Mouse (Mus musculus): ENCODE results near the gene Rnf7. TPM values are rescaled to one million over a fixed set of nuclear protein-coding genes. Genes with fewer than 3 reads are reported as not detected.

Rnf7 gene
- polyA plus RNA-seq, 1 experiment = 346 TPM

DNA sequence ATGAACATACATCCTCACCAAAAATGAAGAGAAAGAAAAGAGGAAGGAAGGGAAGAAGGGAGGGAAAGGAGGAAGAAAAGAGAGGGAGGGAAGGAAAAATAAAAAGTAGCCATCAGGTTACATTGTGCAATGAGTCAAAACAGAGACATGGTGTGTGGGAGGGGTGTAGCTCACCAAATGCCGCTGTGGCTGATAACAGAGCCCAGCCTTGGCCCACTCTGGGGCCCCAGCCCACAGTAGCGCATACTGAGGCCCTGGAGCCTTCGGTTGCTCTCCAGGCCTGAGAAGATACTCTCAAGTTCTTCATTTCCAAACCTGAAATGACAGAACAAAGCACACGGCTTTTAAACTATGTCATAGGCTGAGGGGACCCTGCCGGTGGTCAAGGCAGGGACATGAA is 35.8 kb upstream of the Rnf7 start:
- WGBS = 90% methylated on average over 5 of the region's 5 CpGs

GRCm38 (mm10) chr9:96506011-96506498 is 27.6 kb upstream of the Rnf7 start:
- Histone ChIP-seq H3K27me3 (ENCODE audit: control insufficient read depth, insufficient read depth, low read length) (no peaks in the 10 kb centered on the region), H3K4me3 (replicated peaks; ENCODE audit: insufficient read depth, low read depth, low read length) (no peak overlapping the region), H3K4me1 (ENCODE audit: control insufficient read depth, insufficient read depth, low read length) (peaks cover 11% of the 10 kb centered on the region; the same call in 1 of the 2 replicates), H3K27ac (ENCODE audit: insufficient read depth, low read length) (no peak overlapping the region)
- peak in 1 of 2 experiments; percentile 37 for DNase-seq
- WGBS = 36% methylated on average over 10 of the region's 10 CpGs
- TF ChIP-seq POLR2A (IDR thresholded peaks at IDR 0.05; ENCODE audit: borderline replicate concordance, insufficient read depth, low read length) = no peak
- no peak for TF ChIP-seq CTCF (IDR thresholded peaks at IDR 0.05; ENCODE audit: borderline replicate concordance, insufficient read depth, low read depth, low read length)

More for the DNA sequence above, 35.8 kb upstream of the Rnf7 start:
- Histone ChIP-seq H3K4me1 (ENCODE audit: control insufficient read depth, insufficient read depth, low read length) (no peaks in the 10 kb centered on the region), H3K27me3 (ENCODE audit: control insufficient read depth, insufficient read depth, low read length) (no peaks in the 10 kb centered on the region; the same call in 1 of the 2 replicates), H3K4me3 (replicated peaks; ENCODE audit: insufficient read depth, low read depth, low read length) (no peak overlapping the region), H3K27ac (ENCODE audit: insufficient read depth, low read length) (no peak overlapping the region)
- TF ChIP-seq CTCF (IDR thresholded peaks at IDR 0.05; ENCODE audit: borderline replicate concordance, insufficient read depth, low read depth, low read length) (no peak), POLR2A (IDR thresholded peaks at IDR 0.05; ENCODE audit: borderline replicate concordance, insufficient read depth, low read length) (no peak)
- no peak for DNase-seq

DNA sequence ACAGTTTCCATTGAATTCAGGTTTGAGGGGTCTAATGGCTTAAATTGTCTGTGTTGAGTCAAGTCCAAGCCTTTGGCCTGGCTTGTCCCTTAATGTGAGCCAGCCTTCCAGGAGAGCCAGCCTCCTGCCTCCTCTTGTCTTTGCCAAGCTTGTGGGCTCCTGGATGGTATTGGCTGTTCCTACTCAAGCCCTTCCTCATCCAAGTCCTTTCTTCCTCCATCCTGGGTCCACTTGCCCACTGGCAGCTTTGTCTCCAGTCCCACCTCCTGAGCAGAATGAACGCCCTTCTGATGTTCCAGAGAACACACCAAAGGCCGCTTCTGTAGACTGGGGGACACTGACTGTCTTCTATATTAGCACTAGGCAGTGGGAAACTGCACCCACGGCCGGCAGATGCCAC is 26.7 kb upstream of the Rnf7 start:
- WGBS = 87% methylated on average over 4 of the region's 4 CpGs

GRCm38 (mm10) chr9:96504116-96504895 is 25.8 kb upstream of the Rnf7 start:
- DNase-seq = no peak
- TF ChIP-seq POLR2A (IDR thresholded peaks at IDR 0.05; ENCODE audit: borderline replicate concordance, insufficient read depth, low read length) = no peak
- no peak for TF ChIP-seq CTCF (IDR thresholded peaks at IDR 0.05; ENCODE audit: borderline replicate concordance, insufficient read depth, low read depth, low read length)
- 69% methylated on average over 17 of the region's 17 CpGs for WGBS
- H3K4me1 ChIP-seq (ENCODE audit: control insufficient read depth, insufficient read depth, low read length) = peaks cover 11% of the 10 kb centered on the region; the same call in 1 of the 2 replicates
- no peaks in the 10 kb centered on the region for H3K27me3 ChIP-seq (ENCODE audit: control insufficient read depth, insufficient read depth, low read length)
- no peak overlapping the region for H3K27ac ChIP-seq (ENCODE audit: insufficient read depth, low read length)
- H3K4me3 ChIP-seq (replicated peaks; ENCODE audit: insufficient read depth, low read depth, low read length) = no peak overlapping the region

More for the DNA sequence above, 26.7 kb upstream of the Rnf7 start:
- Histone ChIP-seq H3K4me3 (replicated peaks; ENCODE audit: insufficient read depth, low read depth, low read length) (no peak overlapping the region), H3K4me1 (ENCODE audit: control insufficient read depth, insufficient read depth, low read length) (peaks cover 11% of the 10 kb centered on the region; the same call in 1 of the 2 replicates), H3K27ac (ENCODE audit: insufficient read depth, low read length) (no peak overlapping the region), H3K27me3 (ENCODE audit: control insufficient read depth, insufficient read depth, low read length) (no peaks in the 10 kb centered on the region)
- TF ChIP-seq POLR2A (IDR thresholded peaks at IDR 0.05; ENCODE audit: borderline replicate concordance, insufficient read depth, low read length) = no peak
- no peak for TF ChIP-seq CTCF (IDR thresholded peaks at IDR 0.05; ENCODE audit: borderline replicate concordance, insufficient read depth, low read depth, low read length)
- DNase-seq = no peak

- H3K4me1 ChIP-seq (ENCODE audit: control insufficient read depth, insufficient read depth, low read length) = peaks cover 11% of the 10 kb centered on the region; the same call in 1 of the 2 replicates
- H3K4me3 ChIP-seq (replicated peaks; ENCODE audit: insufficient read depth, low read depth, low read length) = no peak overlapping the region
- H3K27ac ChIP-seq (ENCODE audit: insufficient read depth, low read length) = no peak overlapping the region
- DNase-seq = peak; percentile 29 to 66
- H3K27me3 ChIP-seq (ENCODE audit: control insufficient read depth, insufficient read depth, low read length) = no peaks in the 10 kb centered on the region
- 29% methylated on average over 6 of the region's 6 CpGs for WGBS
- TF ChIP-seq POLR2A (IDR thresholded peaks at IDR 0.05; ENCODE audit: borderline replicate concordance, insufficient read depth, low read length) (no peak), CTCF (IDR thresholded peaks at IDR 0.05; ENCODE audit: borderline replicate concordance, insufficient read depth, low read depth, low read length) (no peak)
Observed at GRCm38 (mm10) chr9:96502856-96503610, 24.6 kb upstream of the Rnf7 start.

DNA sequence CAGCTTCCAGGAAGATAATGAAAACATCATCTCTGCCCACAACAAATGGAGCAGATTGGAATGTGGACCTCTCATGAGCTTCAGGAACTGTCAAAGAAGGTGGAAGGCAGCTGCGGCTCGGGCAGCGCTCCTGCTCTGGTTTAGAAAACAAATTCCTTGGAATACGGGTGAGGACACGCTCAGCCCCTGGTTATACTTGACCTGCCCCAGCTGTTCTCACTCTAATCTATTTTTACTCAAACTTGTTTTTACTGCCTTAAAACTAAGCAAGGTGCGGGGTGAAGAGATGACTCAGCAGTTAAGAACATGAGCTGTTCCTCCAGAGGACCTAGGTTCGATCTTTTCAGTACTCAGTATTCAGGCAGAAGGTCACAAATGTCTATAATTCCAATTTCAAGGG is 22.7 kb upstream of the Rnf7 start:
- 81% methylated on average over 7 of the region's 7 CpGs for WGBS
- Histone ChIP-seq H3K4me3 (replicated peaks; ENCODE audit: insufficient read depth, low read depth, low read length) (no peak overlapping the region), H3K4me1 (ENCODE audit: control insufficient read depth, insufficient read depth, low read length) (peaks cover 11% of the 10 kb centered on the region; the same call in 1 of the 2 replicates), H3K27me3 (ENCODE audit: control insufficient read depth, insufficient read depth, low read length) (no peaks in the 10 kb centered on the region), H3K27ac (ENCODE audit: insufficient read depth, low read length) (no peak overlapping the region)
- no peak for TF ChIP-seq CTCF (IDR thresholded peaks at IDR 0.05; ENCODE audit: borderline replicate concordance, insufficient read depth, low read depth, low read length)
- no peak for TF ChIP-seq POLR2A (IDR thresholded peaks at IDR 0.05; ENCODE audit: borderline replicate concordance, insufficient read depth, low read length)
- no peak for DNase-seq

GRCm38 (mm10) chr9:96493212-96493611 is 14.7 kb upstream of the Rnf7 start:
- Histone ChIP-seq H3K4me1 (ENCODE audit: control insufficient read depth, insufficient read depth, low read length) (no peaks in the 10 kb centered on the region), H3K27ac (ENCODE audit: insufficient read depth, low read length) (no peak overlapping the region), H3K27me3 (ENCODE audit: control insufficient read depth, insufficient read depth, low read length) (no peaks in the 10 kb centered on the region), H3K4me3 (replicated peaks; ENCODE audit: insufficient read depth, low read depth, low read length) (no peak overlapping the region)
- TF ChIP-seq CTCF (IDR thresholded peaks at IDR 0.05; ENCODE audit: borderline replicate concordance, insufficient read depth, low read depth, low read length) (no peak), POLR2A (IDR thresholded peaks at IDR 0.05; ENCODE audit: borderline replicate concordance, insufficient read depth, low read length) (no peak)
- WGBS = 47% methylated on average over 3 of the region's 3 CpGs
- DNase-seq = no peak

Measured in cerebellum, adult 2 months (tissue).